Mouse (Mus musculus): Measurements from ENCODE around the gene Cacna1c.
"Not testable (repeated sequence)": the region's sequence is repeated elsewhere in the genome, so short reads cannot be mapped to it uniquely, and the experiment has no call there.

Gene Cacna1c

GRCm38 (mm10) chr6:118641671-118642325 lies 554.4 kb downstream of the Cacna1c start:
- no peak for DNase-seq

- no peak for DNase-seq
Measured at GRCm38 (mm10) chr6:118639816-118640215, 556.4 kb downstream of the Cacna1c start.

GRCm38 (mm10) chr6:118638911-118639310 lies 557.3 kb downstream of the Cacna1c start:
- DNase-seq: no peak

- DNase-seq: no peak
Measured at GRCm38 (mm10) chr6:118632491-118632890, 563.7 kb downstream of the Cacna1c start.

GRCm38 (mm10) chr6:118630006-118630405 lies 566.2 kb downstream of the Cacna1c start:
- no peak for DNase-seq

- no peak for DNase-seq
Measured at GRCm38 (mm10) chr6:118626246-118626645, 570.0 kb downstream of the Cacna1c start.

- DNase-seq: no peak
Measured at GRCm38 (mm10) chr6:118623609-118624008, 572.6 kb downstream of the Cacna1c start.

- DNase-seq: no peak
Measured at GRCm38 (mm10) chr6:118621866-118622265, 574.4 kb downstream of the Cacna1c start.

GRCm38 (mm10) chr6:118621406-118621805 lies 574.8 kb downstream of the Cacna1c start:
- no peak for DNase-seq

GRCm38 (mm10) chr6:118608906-118609305 lies 587.3 kb downstream of the Cacna1c start:
- no peak for DNase-seq

- no peak for DNase-seq
Measured at GRCm38 (mm10) chr6:118605974-118606373, 590.2 kb downstream of the Cacna1c start.

GRCm38 (mm10) chr6:118603825-118604224 lies 592.4 kb downstream of the Cacna1c start:
- DNase-seq: no peak

- no peak for DNase-seq
Measured at GRCm38 (mm10) chr6:118595681-118596055, 600.5 kb downstream of the Cacna1c start.

- DNase-seq: no peak
Measured at GRCm38 (mm10) chr6:118594833-118595680, 601.2 kb downstream of the Cacna1c start.

GRCm38 (mm10) chr6:118594070-118594469 lies 602.1 kb downstream of the Cacna1c start:
- peak; percentile 28 for DNase-seq

GRCm38 (mm10) chr6:118593377-118594061 lies 602.7 kb downstream of the Cacna1c start:
- DNase-seq: peak; percentile 10

GRCm38 (mm10) chr6:118592662-118593376 lies 603.4 kb downstream of the Cacna1c start:
- DNase-seq: no peak

- not testable (repeated sequence) for DNase-seq
Measured at GRCm38 (mm10) chr6:118578741-118579140, 617.5 kb downstream of the Cacna1c start.

- no peak for DNase-seq
Measured at GRCm38 (mm10) chr6:118574351-118574750, 621.9 kb downstream of the Cacna1c start.

- DNase-seq: no peak
Measured at GRCm38 (mm10) chr6:118567816-118568215, 628.4 kb downstream of the Cacna1c start.

- peak; percentile 96 for DNase-seq
Measured at GRCm38 (mm10) chr6:118561745-118562609, 634.2 kb downstream of the Cacna1c start, which contains the start of gene Ankrd26. Gene Ankrd26 (minus strand): TSS chr6:118562226.

- no peak for DNase-seq
Measured at GRCm38 (mm10) chr6:118561225-118561624, 635.0 kb downstream of the Cacna1c start.
